In the genomic region with DNA sequence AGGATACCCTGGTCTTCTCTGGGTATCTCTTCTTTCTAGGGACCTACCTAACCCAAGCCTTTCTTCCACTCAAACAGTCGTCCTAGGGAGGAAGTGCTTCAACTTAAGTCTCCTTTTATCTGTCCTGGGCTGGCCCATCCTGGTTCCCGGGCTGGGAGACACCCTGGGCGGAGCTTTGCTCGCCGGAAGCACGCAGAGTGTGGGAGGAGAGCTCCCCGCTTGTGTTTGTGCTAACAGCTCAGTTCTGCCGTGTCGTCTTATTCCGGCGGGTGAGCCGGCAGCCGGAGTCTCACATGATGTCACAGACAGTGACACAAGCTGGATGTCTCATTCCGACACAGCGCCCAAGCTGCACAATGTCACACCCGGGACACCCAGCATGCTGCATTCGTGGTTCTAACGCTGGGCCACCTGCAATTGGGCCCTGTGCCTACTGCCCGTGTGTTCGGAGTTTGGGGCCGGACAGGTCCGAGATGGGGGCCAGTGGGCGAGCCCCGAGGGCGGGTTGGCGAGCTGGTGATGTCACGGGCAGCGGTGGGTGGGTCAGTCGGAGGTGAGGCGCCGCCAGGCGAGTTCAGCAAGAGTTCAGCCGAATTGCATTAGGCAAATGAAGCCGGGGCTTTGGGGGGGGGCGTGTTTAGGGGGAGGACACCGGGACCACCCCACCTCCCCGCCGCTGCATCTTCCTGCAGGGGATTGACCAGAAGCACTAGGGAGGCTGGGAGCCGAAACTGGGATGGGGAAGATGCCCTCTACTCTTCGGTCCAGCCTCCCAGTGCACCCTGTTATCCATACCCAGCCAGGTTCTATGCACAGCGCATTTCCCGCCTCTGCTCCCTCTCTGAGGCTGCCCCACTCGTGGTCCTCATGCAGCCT, we compare ENCODE assay signal across 8 mouse cellular contexts. TPM values are rescaled to one million over a fixed set of nuclear protein-coding genes. Genes with fewer than 3 reads are reported as not detected.
DNase-seq lines count a peak whose midpoint lies in the region; ATAC-seq and TF ChIP-seq lines count a peak whose summit lies in the region.

No protein-coding gene starts in this region.

- H3K36me3 ChIP-seq in liver, embryonic 15.5 days (replicated peaks): no peaks in the 10 kb centered on the region
- no peaks in the 10 kb centered on the region for H3K36me3 ChIP-seq in thymus, adult 2 months (ENCODE audit: control insufficient read depth, insufficient read depth, low read length)

- peak overlapping the region; percentile 70 for H3K27ac ChIP-seq in liver, embryonic 15.5 days (replicated peaks)
- peak overlapping the region; percentile 53; the same call in 1 of the 2 replicates for H3K27ac ChIP-seq in thymus, adult 2 months (ENCODE audit: control insufficient read depth, insufficient read depth, low read length)

- H3K27me3 ChIP-seq in liver, embryonic 15.5 days: peaks cover 55% of the 10 kb centered on the region
- no peaks in the 10 kb centered on the region for H3K27me3 ChIP-seq in thymus, adult 2 months (ENCODE audit: control insufficient read depth, insufficient read depth, low read length)

- no peaks in the 10 kb centered on the region for H3K9me3 ChIP-seq in liver, embryonic 15.5 days (replicated peaks)

- H3K4me1 ChIP-seq in liver, embryonic 15.5 days (replicated peaks): peaks cover 79% of the 10 kb centered on the region
- H3K4me1 ChIP-seq in thymus, adult 2 months (replicated peaks; ENCODE audit: control insufficient read depth, insufficient read depth, low read length): peaks cover 54% of the 10 kb centered on the region

- peak overlapping the region; percentile 64 for H3K4me3 ChIP-seq in liver, embryonic 15.5 days (replicated peaks)
- H3K4me3 ChIP-seq in thymus, adult 2 months (ENCODE audit: control insufficient read depth, insufficient read depth, low read length): peak overlapping the region; percentile 82

- WGBS in liver, embryonic 15.5 days (ENCODE audit: insufficient replicate concordance): under 1% methylated on average over 43 of the region's 43 CpGs
- under 1% methylated on average over 42 of the region's 43 CpGs for whole genome bisulfite sequencing in thymus, adult 2 months

- peak; percentile 87 for ATAC-seq in inflammation-experienced regulatory T-cells, adult 6 months
- peak; percentile 53 for ATAC-seq in liver, embryonic 15.5 days (ENCODE audit: insufficient read depth)

- TF ChIP-seq CTCF in thymus, adult 2 months (IDR thresholded peaks at IDR 0.05; ENCODE audit: borderline replicate concordance, control insufficient read depth, extremely low read depth, insufficient read depth, low read length, poor library complexity): peak; percentile 62; the same call in 1 of the 2 replicates

- peak; percentile 93 for TF ChIP-seq POLR2A in thymus, adult 2 months (IDR thresholded peaks at IDR 0.05; ENCODE audit: control insufficient read depth, extremely low read depth, insufficient read depth, low read length, poor library complexity)

- H3K4me2 ChIP-seq in liver, embryonic 15.5 days: peak overlapping the region; percentile 100

- peak; percentile 58 to 84 for DNase-seq in urinary bladder, adult 18-20 months (ENCODE audit: low spot score in 2 of 2)
- no peak for DNase-seq in urinary bladder, postnatal 10 days (ENCODE audit: low spot score)
- DNase-seq in cerebellum, postnatal 25 days: peak; percentile 58 to 67
- DNase-seq in gastrocnemius, postnatal 14 days: peak; percentile 82
- peak; percentile 85 to 87 for DNase-seq in natural killer cell, adult 2 months (ENCODE audit: low spot score in 2 of 2)
- DNase-seq in thymus, adult 2 months: peak; percentile 84

- intact Hi-C loops in gastrocnemius, postnatal 14 days (cut with DNase I; ENCODE audit: low total_unique reads): no loop called here

- peak overlapping the region; percentile 58 for H3K9ac ChIP-seq in liver, embryonic 15.5 days

RNA-seq across cellular contexts. Expression of a gene that starts 23.1 kb away (rescaled TPM):
- not detected for total RNA-seq in gastrocnemius, postnatal 14 days (2021)
- not detected for polyA plus RNA-seq in inflammation-experienced regulatory T-cells, adult 6 months (2017; shearing (Covaris generic))
- not detected in 2 replicates for polyA plus RNA-seq in liver, embryonic 15.5 days (2015; fragmentation: Nextera tagmentation; extraction: Ambion mirVana)
- 1.3 and 1.9 TPM in 2 replicates for polyA plus RNA-seq in thymus, adult 2 months (2012; rRNA removed)

RNA-seq across cellular contexts. Expression of a gene that starts 32.1 kb away (rescaled TPM):
- 10 to 100 TPM; 13.7 to 19.7 TPM for total RNA-seq in gastrocnemius, postnatal 14 days (2021)
- 1 to 10 TPM; 7.4 to 8.1 (median 7.6) TPM for polyA plus RNA-seq in inflammation-experienced regulatory T-cells, adult 6 months (2017; shearing (Covaris generic))
- polyA plus RNA-seq in liver, embryonic 15.5 days (2015; fragmentation: Nextera tagmentation; extraction: Ambion mirVana): 4.4 and 4.5 TPM in 2 replicates
- polyA plus RNA-seq in thymus, adult 2 months (2012; rRNA removed): 63.5 and 74.1 TPM in 2 replicates

RNA-seq across cellular contexts. Expression of a gene that starts 52.1 kb away (rescaled TPM):
- 1 to 10 TPM in 1 of 2 experiments, under 1 TPM in 1; 0.78 to 1.3 TPM for total RNA-seq in gastrocnemius, postnatal 14 days (2021)
- 10 to 100 TPM in 1 of 3 experiments, 1 to 10 TPM in 2; 5.1 to 40.6 (median 5.2) TPM for polyA plus RNA-seq in inflammation-experienced regulatory T-cells, adult 6 months (2017; shearing (Covaris generic))
- 54.6 and 58.0 TPM in 2 replicates for polyA plus RNA-seq in liver, embryonic 15.5 days (2015; fragmentation: Nextera tagmentation; extraction: Ambion mirVana)
- polyA plus RNA-seq in thymus, adult 2 months (2012; rRNA removed): 8.4 and 12.2 TPM in 2 replicates
